In genomic region chr6:69726362-69726761, GRCm38 (mm10) we compare ENCODE assay signal across 12 mouse cellular contexts.
"Had no signal": no experiment of that assay in that cellular context is flagged by ENCODE, and none has a peak within 500 bp of the region (broad histone marks: within the 10 kb centered on the region; RNA-seq: fewer than 3 reads in every experiment).

No protein-coding gene starts in this region.

- H3K4me2 ChIP-seq: limb, embryonic 12.5 days; midbrain, embryonic 13.5 days had no signal

- H3K27me3 ChIP-seq: limb, embryonic 12.5 days; midbrain, embryonic 13.5 days had no signal

- H3K9ac ChIP-seq: limb, embryonic 12.5 days; liver, embryonic 14.5 days; midbrain, embryonic 13.5 days had no signal

- H3K4me1 ChIP-seq: limb, embryonic 12.5 days; midbrain, embryonic 13.5 days had no signal

- H3K4me3 ChIP-seq: left cerebral cortex, adult 2 months; limb, embryonic 12.5 days; midbrain, embryonic 13.5 days had no signal

- H3K27ac ChIP-seq: left cerebral cortex, adult 2 months; limb, embryonic 12.5 days; liver, embryonic 14.5 days; midbrain, embryonic 13.5 days had no signal

- DNase-seq: kidney, adult 8-10 months; kidney, postnatal 25 days; lung, adult 2 months; lung, postnatal 36 days; right cerebral cortex, postnatal 14 days; thymus, postnatal 4 days had no signal

- ATAC-seq: intestine, postnatal 0 days; lung, postnatal 0 days; midbrain, embryonic 13.5 days had no signal

- H3K9me3 ChIP-seq: limb, embryonic 12.5 days; midbrain, embryonic 13.5 days had no signal

- H3K36me3 ChIP-seq: limb, embryonic 12.5 days; midbrain, embryonic 13.5 days had no signal
